In genomic region chr12:36674481-36674880, GRCm38 (mm10) we compare ENCODE assay signal across 17 mouse cellular contexts.
"Had no signal": no experiment of that assay in that cellular context is flagged by ENCODE, and none has a peak within 500 bp of the region (broad histone marks: within the 10 kb centered on the region; RNA-seq: fewer than 3 reads in every experiment).

No protein-coding gene starts in this region.

- H3K4me2 ChIP-seq: limb, embryonic 12.5 days; midbrain, embryonic 12.5 days; neural tube, embryonic 13.5 days had no signal

- H3K36me3 ChIP-seq: limb, embryonic 12.5 days; midbrain, embryonic 12.5 days; neural tube, embryonic 13.5 days had no signal

- H3K27ac ChIP-seq: kidney, postnatal 0 days; limb, embryonic 12.5 days; liver, embryonic 14.5 days; macrophage; midbrain, embryonic 12.5 days; neural tube, embryonic 13.5 days; stomach, postnatal 0 days had no signal

- H3K9me3 ChIP-seq: limb, embryonic 12.5 days; midbrain, embryonic 12.5 days; neural tube, embryonic 13.5 days had no signal

- H3K4me1 ChIP-seq: megakaryocyte, embryonic 14.5 days; midbrain, embryonic 12.5 days; neural tube, embryonic 13.5 days had no signal

- ATAC-seq: intestine, postnatal 0 days; midbrain, embryonic 16.5 days had no signal

- H3K9ac ChIP-seq: limb, embryonic 12.5 days; liver, embryonic 14.5 days; midbrain, embryonic 12.5 days; neural tube, embryonic 13.5 days had no signal

- H3K27me3 ChIP-seq: limb, embryonic 12.5 days; megakaryocyte, embryonic 14.5 days; midbrain, embryonic 12.5 days; neural tube, embryonic 13.5 days had no signal

- DNase-seq: kidney, adult 9 months; kidney, postnatal 36 days; layer of hippocampus, adult 9-11 months; layer of hippocampus, postnatal 36 days; lung, adult 2 months; lung, postnatal 14 days; thymus, postnatal 14 days had no signal

- H3K4me3 ChIP-seq: limb, embryonic 12.5 days; megakaryocyte, embryonic 14.5 days; midbrain, embryonic 12.5 days; neural tube, embryonic 13.5 days had no signal
